Mouse (Mus musculus) gastrocnemius, postnatal 10 days (tissue): ENCODE results near the gene Arid4a. TPM values are rescaled to one million over a fixed set of nuclear protein-coding genes. Genes with fewer than 3 reads are reported as not detected.
"Not testable (repeated sequence)": the region's sequence is repeated elsewhere in the genome, so short reads cannot be mapped to it uniquely, and the experiment has no call there.

Experiments
- DNase-seq: peaks from one replicate; pipeline ENCODE4 v3.0.0; 2021; ENCODE audit warnings: mixed read lengths
- total RNA-seq, 2 experiments: library from RNA; stranded (reverse); gene quantifications; 2 replicates each; pipeline ENCODE4 v1.2.3; 2021

The Arid4a gene
- total RNA-seq, 2 experiments from 2014 or later = 11.0 to 12.3 TPM

DNA sequence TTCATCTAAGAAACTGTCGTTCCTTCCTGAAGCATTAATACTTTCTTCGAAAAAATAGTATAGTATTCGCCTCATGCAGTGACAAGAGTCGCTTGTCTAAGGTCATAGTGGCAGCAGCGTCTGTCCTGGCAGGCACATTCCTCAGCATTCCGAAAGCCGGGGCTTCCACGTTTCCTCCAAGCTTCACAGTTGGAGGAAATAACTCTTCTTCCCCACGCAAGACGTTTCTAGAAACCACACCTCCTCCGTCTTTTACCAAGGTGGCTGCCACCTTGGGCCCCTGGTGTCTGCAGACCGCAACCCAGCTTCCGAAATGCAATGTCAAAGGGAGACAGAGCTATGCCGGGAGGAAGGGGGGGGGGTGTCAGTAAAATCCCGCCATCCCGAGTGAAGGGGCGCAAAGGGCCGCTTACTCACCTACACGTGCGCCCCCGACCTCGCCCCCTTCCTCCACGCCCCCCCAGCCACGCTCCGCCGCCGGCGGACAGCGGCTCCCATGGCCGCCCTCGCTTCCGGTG, 886 bp upstream of the Arid4a start:
- DNase-seq = peak; percentile 77

DNA sequence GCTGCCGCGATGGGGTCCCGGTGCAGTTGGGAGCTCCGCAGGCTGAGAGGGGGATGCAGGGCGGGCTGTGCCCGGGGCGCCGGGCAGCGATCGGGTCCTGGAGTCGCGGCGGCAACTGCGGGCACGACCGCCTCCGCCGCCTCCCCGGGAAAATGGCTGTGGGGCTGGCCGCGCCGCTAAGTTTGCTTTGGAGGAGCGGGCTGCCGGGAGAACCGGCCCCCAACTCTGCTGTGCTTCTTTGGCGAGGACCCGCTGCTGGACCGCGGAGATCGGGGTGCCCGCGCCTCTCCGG, 367 bp downstream of the Arid4a start:
- DNase-seq = no peak

DNA sequence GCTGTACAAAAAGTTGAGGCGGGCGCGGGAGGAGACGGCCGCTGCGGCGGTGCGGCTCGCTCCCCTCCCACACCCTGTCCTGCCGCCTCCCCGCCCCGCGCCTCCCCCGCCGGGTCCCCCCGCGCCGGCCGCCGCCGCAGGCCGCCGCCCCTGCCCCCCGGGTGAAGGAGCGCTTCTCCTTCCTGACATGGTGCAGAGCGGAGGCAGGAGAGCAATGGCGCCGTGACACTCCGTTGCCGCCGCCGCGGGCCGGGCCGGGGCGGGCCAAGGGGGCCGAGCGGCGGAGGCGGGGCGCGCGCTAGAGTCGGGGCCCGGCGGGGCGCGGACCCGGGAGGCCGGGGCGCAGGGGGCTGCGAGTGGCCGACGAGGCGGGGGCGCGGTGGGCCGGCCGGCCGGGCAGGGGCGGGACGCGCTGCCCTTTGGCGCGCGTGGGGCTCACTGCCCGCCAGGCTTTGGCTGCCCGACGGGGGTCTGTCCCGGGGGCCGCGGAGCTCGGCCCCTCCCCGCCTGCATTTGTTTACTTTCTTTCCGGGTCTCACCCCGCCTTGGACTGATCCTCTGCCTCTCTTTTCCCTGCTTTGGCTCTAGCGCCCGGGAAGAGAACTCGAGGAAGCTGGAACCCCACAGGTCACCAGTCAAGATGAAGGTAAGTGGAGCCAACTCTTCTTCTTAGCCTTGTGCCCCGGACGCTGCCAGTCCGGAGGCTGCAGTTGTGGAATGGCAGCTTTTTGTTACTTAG, 882 bp downstream of the Arid4a start:
- peak; percentile 58 for DNase-seq

DNA sequence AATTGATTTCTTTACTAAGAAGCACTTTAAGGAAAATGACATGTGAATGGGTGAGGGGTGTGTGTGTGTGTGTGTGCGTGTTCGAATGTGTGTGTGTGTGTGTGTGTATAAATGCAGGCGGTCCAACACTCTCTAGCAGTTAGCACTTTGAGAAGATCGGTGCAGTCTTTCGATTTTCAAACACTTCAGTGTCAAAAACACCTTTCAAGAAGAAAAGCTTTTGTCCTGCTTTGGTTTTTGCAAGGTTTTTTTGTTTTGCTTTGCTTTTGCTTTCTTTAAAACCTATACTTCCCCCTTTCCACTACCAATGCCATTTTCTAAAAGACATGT, 1.4 kb downstream of the Arid4a start:
- DNase-seq = no peak

DNA sequence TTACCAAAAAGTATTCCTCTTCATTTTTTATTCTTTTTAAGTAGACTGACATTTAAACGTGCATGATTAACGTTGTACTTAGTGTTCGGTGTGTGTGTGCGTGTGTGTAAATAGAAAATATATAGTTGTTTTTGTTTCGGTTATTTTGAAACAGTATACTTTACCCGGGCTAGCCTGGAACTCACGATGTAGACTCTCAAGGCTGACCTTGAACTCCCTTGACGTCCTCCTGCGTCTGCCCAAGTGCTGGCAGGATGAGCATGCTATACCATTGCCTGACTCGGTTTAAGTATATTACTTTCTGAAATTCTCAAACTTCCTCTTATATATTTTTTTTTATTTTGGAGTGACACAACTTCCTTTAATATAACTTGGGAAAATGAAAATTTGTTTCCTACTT, 2.0 kb downstream of the Arid4a start:
- no peak for DNase-seq

DNA sequence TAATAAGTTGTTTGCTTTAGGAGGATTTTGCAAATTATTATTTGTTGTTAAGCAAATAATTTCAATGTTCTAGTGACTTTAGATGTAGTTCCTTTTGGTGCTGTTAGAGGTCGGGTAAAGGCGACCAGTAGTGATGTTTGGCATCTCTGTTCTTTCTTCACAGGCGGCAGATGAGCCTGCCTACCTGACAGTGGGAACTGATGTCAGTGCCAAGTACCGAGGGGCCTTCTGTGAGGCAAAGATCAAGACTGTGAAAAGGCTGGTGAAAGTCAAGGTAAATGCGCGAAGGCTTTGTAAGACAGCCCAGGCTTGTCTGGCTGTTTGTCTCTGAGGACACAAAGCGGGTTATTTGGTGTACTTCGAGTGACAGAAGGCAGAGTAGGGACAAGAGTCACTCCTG, 3.4 kb downstream of the Arid4a start:
- no peak for DNase-seq

DNA sequence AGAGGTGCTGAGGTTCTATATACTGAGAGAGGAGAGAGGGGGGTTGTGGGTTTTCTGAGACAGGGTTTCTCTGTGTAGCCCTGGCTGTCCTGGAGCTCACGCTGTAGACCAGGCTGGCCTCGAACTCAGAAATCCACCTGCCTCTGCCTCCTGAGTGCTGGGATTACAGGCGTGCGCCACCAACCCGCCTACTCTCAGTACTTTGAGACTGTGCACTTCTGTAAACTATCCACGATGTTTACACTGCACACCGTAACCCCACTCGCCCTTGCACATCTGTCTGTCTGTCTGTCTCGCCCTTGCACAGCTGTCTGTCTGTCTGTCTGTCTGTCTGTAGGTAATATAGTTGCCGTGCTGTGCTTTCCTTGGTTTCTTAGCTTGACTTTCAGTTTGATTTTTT, 8.6 kb downstream of the Arid4a start:
- DNase-seq = no peak

DNA sequence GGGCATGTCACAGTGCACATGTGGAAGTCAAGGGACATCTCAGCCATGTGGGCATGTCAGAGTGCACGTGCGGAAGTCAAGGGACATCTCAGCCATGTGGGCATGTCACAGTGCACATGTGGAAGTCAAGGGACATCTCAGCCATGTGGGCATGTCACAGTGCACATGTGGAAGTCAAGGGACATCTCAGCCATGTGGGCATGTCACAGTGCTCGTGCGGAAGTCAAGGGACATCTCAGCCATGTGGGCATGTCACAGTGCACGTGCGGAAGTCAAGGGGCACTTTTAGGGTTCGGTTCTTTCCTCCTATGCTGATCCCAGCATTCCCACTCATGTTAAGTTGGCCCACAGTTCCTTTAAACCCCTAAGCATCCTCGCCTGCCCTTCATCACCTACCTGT, 12.5 kb downstream of the Arid4a start:
- DNase-seq = not testable (repeated sequence)

DNA sequence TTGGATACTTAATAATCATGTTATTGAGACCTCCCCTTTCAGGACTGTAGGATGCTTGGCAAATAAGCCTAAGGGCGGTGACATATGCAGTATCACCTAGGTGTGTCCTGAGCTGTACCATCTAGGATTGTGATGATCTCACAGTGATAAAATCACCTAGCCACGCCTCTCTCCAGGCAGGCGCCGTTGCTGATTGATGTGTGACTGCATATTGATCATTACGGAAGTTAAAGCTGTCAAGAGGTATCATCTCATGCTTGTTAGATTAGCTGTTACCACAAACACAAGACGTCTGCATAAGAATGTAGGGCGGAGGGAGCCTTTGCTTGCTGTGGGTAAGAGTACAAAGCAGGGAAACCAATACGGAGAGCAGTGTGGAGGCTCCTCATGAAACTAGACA, 14.5 kb downstream of the Arid4a start:
- DNase-seq = no peak

DNA sequence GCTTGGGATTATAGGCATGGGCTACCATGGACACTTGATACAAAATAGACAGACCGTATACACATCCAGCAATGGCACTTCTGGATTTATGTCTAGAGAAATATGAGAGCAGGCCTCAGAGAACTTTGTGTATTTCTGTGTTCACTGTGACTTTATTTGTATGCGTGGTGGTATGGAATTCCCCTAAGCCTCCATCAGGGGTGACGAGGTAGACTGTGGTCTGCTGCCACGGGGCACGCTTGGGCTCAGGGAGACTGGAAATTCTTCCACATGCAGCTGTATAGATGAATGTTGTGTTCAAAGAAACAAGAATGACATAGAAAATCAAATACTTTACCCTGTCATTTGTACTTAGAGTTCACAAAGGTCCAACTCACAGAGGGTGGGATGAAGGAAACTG, 14.9 kb downstream of the Arid4a start:
- no peak for DNase-seq

DNA sequence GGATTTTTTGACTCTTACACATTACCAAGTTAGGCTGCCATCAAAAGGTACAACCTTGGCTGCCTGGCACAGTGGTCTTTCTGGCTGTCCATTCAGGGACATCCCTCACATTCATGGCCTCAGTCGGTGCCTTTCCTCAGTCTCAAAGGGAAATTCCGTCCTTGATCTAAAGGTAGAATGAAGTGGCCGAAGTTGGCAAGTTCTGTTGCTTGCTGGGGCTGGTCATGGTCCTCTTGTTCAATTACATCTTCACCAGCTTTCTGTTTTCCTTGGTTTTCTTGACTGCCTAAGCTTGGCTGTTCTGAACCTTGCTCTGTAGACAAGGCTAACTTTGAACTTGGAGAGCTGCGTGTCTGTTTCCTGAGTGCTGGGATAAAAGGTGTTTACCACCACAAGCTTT, 20.0 kb downstream of the Arid4a start:
- no peak for DNase-seq

DNA sequence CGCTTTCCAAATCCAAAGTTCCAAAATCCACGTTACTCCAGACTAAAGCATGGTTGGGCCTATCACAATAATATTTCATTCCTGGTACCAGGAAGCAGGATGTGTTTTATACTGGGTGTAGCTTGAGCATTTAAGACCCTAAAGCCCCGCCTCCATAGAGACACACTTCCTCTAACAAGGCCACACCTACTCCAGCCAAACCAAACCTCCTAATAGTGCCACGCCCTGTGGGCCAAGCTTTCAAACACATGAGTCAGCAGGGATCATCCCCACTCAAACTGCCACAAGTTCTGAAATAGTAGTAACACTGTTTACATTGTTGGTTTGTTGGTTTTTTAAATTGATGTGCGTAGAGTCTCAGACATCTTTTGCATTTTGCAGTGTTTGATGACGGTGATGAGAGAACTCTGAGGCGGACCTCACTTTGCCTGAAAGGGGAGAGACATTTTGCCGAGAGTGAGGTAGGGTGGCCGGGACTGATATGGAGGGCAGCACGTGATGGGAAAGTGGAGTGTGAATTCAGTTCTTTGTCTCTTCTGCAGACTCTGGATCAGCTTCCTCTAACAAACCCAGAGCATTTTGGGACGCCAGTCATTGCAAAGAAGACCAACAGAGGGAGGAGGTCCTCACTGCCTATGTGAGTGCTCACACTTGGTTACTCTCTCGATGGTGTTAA, 21.1 kb downstream of the Arid4a start:
- DNase-seq = no peak

DNA sequence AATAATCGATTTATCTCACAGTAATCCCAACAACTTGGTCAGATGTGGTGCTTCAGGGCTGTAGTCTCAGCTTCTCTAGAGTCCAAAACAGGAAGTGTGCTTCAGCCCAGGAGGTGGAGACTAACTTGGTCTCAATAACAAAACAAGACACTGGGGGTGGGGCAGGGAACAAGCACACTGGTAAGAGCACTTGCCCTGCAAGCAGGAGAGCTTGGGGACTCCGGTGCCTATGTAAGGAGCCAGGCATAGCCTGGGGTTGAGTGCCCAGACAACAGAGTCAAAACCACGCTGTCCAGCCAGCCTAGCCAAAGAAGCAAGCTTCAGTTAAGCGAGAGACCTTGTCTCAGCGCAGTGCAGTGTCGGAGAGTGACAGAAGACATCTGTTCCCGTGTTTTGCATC, 24.7 kb downstream of the Arid4a start:
- no peak for DNase-seq

DNA sequence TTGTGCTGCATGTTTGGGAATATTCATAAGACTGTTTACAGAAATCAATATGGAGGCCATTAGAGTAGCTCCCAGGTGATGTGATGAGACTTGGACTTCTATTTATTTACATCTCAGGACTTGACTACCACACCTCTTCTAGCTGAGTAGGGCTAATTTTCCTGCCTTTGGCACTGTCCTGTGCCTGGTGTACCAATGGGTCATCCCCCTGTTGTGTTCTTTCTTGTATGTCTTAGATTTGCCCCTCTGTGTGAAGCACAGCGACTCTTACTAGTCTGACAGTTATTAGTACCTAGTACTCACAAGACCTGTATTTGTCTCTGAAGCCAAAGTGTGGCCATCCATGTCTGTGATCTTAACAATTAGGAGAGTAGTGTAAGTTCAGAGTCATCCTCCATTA, 26.7 kb downstream of the Arid4a start:
- DNase-seq = no peak

DNA sequence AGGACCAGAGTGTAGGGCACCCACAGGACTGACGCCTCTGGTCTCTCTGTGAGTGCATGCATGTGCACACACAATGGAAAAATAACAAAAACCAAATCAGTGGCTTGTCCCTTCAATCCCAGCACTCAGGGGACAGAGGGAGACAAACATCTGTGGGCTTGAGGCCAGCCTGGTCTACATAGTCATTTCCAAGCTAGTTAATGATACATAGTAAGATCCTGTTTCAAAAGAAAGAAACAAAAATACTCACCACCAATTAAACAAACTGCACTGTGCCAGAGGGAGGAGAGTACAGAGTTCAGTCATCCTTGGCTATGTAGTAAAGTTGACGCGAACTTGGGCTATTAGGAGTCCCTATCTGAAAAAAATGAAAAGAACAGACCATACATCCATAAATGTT, 27.8 kb downstream of the Arid4a start:
- DNase-seq = no peak

DNA sequence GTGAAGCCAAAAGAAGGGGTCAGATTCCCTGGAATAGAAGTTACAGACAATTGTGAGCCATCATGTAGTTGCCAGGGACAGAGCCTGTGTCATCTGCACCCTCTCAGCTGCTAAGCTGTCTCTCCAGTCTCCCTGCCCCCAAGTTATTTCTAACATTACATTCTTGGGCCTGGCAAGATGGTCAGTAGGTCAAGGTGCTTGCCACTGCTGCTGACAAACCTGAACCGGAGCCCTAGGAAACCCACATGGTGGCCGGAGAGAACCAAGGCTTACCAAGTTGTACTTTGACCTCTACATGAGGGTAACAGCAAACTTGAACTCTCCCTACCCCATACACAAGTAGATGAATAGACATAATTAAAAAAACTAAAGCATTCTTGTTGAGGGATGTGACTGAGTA, 28.7 kb downstream of the Arid4a start:
- no peak for DNase-seq

DNA sequence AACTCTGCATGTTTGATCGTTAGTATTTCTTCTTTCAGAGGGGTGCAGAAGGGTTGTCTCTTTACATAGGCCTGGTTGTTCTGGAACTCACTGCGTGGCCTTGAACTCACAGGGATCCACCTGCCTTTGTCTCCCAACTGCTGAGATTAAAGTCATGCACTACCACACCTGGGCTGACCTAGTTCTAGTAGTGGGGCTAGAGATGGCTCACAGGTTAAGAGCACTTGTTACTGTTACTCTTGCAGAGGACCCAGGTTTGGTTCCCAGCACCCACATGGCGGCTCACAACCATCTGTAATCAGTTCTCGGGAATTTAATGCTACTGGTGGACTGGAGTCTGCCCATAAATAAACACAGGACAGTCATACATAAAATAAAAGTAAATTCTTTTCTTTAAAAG, 30.7 kb downstream of the Arid4a start:
- DNase-seq = no peak

DNA sequence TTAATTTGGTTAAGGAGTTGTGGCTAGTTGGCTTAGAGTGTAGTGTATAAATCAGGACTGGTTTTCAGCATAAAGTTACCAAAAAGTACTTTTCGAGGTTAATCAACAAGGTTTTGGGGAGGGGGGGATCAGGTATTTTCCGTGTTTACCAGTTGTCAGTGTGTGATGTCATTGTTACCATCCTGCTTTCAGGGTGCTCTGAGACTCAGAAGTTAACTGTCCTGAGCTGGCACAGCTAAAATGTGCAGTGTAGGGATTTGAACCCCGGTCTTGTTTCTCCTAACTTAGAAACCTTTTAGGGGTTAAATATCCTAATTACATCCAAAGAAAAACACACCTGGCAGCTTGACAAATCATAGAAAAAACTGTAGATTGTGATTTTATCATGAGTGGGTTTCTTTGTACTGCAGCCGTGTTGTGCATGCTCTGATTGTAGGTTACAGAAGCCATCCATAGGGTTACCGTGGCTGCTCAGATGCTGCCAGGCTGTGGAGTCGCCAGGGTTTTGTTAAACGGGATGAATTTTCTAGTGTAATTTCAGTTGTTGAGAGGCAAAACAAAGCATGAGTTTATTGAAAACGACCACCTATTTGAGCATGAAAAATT, 31.8 kb downstream of the Arid4a start:
- DNase-seq = no peak

DNA sequence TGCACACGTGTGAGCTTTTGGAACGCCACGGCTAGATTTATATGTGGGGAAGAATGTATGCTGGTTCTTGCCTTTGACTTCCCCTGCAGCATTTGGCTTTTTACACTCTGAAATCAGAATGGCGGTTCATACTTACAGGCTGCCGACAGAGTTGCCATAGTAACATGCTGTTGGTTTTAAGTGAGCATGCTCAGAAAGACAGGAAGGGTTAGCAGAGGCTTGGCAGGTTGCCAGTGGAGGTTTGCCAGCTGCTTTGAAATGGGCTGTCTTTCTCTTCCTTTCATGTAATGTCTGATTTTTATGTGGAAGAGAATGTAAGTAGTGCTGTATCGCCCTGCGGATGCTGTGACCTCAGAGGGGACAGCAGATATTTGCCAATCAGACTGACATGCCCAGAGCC, 32.3 kb downstream of the Arid4a start:
- DNase-seq = peak; percentile 95

DNA sequence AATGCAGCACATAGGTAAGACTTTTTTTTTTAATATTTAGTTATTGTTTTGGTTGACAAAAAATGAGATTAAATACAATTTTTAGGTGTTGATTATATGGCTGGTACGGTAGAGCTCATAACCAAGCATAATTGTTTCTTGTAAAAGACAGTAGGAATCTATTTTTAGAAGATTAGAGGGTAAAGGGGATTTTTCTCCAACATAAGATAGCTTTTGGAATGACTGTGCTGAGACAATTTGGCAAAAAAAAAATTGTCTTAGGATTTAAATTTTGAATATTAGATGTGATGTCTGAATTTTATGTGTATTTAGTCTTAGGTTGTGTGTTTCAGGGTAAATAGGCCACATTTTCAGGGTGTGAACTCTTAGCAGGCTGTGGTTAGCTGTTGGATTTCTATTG, 32.8 kb downstream of the Arid4a start:
- DNase-seq = no peak

DNA sequence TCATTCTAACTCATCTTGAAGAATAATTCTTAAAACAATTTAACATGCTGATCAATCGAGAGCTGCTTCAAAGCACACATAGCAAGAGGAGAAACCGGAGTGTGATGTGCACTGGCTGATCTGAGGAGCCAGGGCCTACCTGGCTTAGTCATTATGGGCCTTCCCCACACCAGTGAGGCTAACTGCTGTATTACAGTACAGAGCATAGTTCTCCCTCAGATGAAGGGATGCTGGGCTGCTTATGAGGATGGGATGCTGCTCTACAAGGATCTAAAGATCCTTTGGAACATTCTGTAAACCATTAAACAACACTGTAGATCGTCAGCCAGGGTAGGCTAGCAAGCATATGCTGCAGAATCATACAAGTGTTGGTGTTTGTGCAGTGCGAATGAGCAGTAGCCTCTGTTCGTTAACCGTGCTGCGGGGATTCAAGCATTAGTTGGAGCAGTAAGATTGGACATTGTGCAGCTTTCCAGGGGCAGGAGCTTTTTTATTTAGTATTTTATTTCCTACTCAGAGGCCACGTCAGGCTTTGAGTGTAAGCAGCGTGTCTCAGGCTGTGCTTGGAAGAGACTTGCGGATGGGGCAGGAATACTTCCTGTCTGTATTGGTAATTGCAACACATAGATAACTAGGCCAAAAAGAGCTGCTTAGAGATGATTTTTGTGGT, 33.9 kb downstream of the Arid4a start:
- DNase-seq = no peak

DNA sequence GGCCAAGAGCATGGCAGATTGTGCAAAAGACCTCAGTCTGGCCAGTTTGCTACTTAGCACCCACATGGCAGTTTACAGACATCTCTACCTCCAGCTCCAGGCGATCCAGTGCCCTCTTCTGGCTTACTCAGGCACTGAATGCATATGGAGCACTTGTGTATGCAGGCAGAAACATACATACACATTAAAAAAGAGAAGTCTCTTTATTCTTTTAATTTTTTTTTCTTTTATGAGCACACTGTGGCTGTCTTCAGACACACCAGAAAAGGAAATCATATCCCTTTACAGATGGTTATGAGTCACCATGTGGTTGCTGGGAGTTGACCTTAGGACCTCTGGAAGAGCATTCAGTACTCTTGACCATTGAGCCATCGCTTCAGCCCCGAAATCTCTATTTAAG, 35.3 kb downstream of the Arid4a start:
- DNase-seq = peak; percentile 14

DNA sequence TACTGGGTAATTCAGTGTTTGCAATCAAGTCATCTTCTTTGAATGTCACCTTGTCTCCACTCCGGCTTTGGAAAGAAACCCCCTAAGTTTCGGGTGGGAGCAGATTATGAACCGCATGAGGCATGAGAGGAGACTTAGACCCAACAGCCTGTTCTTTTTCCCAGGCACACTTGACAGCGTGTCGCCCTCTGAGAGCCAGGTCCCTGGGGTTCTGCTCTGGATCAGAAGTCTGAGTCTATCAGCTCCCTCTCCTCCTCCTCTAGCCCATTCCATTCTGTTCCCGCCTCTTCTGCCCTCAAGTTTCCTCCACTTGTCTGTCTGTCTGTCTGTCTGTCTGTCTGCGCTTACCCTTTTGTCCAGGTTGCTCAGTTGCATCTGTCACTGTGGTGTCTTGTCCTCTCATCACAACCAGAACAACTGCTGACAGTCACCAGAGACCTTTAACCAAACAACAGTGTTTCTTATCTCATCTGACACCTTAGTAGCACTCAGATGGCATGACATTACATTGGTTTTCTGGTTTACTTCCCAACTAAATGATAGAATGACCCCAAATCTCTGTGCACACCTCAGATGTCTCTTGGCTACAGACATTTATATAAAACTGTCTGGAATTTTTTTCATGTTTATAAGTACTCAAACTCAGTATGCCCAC, 36.7 kb downstream of the Arid4a start:
- DNase-seq = no peak
